Comparison of ENCODE assay signal across 8 mouse cellular contexts in the genomic region with DNA sequence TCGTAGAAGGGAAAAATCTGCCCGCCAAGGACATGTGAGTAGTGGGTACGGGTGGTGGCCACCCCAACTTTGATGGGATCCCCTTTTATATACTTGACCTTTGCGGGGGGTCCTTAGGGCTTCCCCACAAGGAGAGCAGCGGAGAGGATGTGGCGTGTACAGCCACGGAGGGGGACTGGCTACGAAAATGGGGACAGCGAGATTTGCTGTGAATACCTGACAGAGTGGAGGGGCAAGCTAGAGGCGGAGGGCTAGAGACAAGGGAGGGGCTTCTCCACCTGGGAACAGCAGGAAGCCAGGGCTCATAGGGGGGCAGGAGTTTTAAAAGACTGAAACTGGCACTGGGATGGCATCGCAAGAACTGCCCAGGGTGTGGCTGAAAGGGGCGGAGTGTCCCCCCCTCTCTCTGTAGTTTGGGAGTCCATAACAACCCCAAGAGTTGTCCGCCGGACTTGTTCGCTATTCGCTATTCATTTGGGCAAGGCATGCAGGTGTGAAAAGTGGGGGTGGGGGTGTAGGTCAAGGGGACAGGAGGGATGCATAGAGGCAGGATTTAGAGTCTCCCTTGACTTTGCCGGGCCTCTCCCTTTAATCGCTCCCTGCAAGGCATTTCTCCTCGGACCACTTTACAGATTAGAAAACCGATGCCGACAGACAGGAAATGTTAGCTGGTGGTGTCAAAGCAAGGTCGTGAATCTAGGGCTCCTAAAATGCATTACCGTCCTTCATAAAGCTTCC. TPM values are rescaled to one million over a fixed set of nuclear protein-coding genes. Genes with fewer than 3 reads are reported as not detected.
A peak's percentile ranks its signal among the peaks of the same experiment; 100 is the strongest.
DNase-seq lines count a peak whose midpoint lies in the region; ATAC-seq and TF ChIP-seq lines count a peak whose summit lies in the region.

No protein-coding gene starts in this region.

- TF ChIP-seq EP300 in heart, adult 2 months (IDR thresholded peaks at IDR 0.05; ENCODE audit: insufficient read depth, low read depth, low read length) = no peak

- whole genome bisulfite sequencing in heart, adult 2 months = 4% methylated on average over 23 of the region's 23 CpGs
- WGBS in hindbrain, embryonic 16.5 days = 2% methylated on average over 23 of the region's 23 CpGs
- WGBS in midbrain, embryonic 11.5 days = 1% methylated on average over 23 of the region's 23 CpGs

- no peak for TF ChIP-seq CTCF in heart, adult 2 months (IDR thresholded peaks at IDR 0.05)
- no peak for TF ChIP-seq CTCF in C2C12 (IDR thresholded peaks at IDR 0.05; ENCODE audit: control insufficient read depth, insufficient read depth, insufficient read length)

- DNase-seq in heart, adult 2 months = peak; percentile 31 to 46
- no peak for DNase-seq in heart, postnatal 10 days
- peak; percentile 32 for DNase-seq in brain, adult 2 months (ENCODE audit: low read depth, low spot score)
- DNase-seq in midbrain, embryonic 11.5 days (ENCODE audit: low spot score, missing footprints) = peak; percentile 86
- no peak for DNase-seq in layer of hippocampus, adult 18-20 months (ENCODE audit: low spot score in 2 of 2)
- no peak for DNase-seq in right cerebral cortex, postnatal 25 days

- TF ChIP-seq POLR2A in heart, adult 2 months (IDR thresholded peaks at IDR 0.05; ENCODE audit: insufficient read depth, low read depth, low read length) = no peak

- peak overlapping the region; percentile 81 for H3K9ac ChIP-seq in heart, adult 2 months (ENCODE audit: low read depth, low read length)
- peak overlapping the region; percentile 77 for H3K9ac ChIP-seq in hindbrain, embryonic 16.5 days (ENCODE audit: low read depth, low read length)
- H3K9ac ChIP-seq in midbrain, embryonic 11.5 days (ENCODE audit: low read length) = peak overlapping the region; percentile 54

- peak overlapping the region; percentile 81 for H3ac ChIP-seq in C2C12 (ENCODE audit: control insufficient read depth, insufficient read length, low read depth)

- H3K36me3 ChIP-seq in heart, adult 2 months (ENCODE audit: control insufficient read depth, insufficient read depth, low read length) = no peaks in the 10 kb centered on the region
- peaks cover 6% of the 10 kb centered on the region for H3K36me3 ChIP-seq in C2C12 (ENCODE audit: control insufficient read depth, insufficient read depth)
- H3K36me3 ChIP-seq in hindbrain, embryonic 16.5 days (ENCODE audit: control insufficient read depth, insufficient read depth, low read length) = no peaks in the 10 kb centered on the region
- H3K36me3 ChIP-seq in midbrain, embryonic 11.5 days (ENCODE audit: control insufficient read depth, insufficient read depth, low read length) = no peaks in the 10 kb centered on the region

- ATAC-seq in hindbrain, embryonic 16.5 days = peak; percentile 48
- ATAC-seq in midbrain, embryonic 11.5 days (ENCODE audit: low FRiP score) = peak; percentile 40

- peak overlapping the region; percentile 89 for H3K4me3 ChIP-seq in heart, adult 2 months
- H3K4me3 ChIP-seq in C2C12 (ENCODE audit: insufficient read depth, poor library complexity, severe bottlenecking) = peak overlapping the region; percentile 76
- peak overlapping the region; percentile 74 for H3K4me3 ChIP-seq in hindbrain, embryonic 16.5 days (ENCODE audit: low read length)
- H3K4me3 ChIP-seq in midbrain, embryonic 11.5 days (ENCODE audit: low read depth, low read length) = peak overlapping the region; percentile 49

- peak overlapping the region; percentile 60 for H3K27ac ChIP-seq in heart, adult 2 months
- H3K27ac ChIP-seq in hindbrain, embryonic 16.5 days (ENCODE audit: low read depth, low read length) = peak overlapping the region; percentile 56; the same call in 1 of the 2 replicates
- no peak overlapping the region for H3K27ac ChIP-seq in midbrain, embryonic 11.5 days (ENCODE audit: low read depth, low read length)

- H3K79me2 ChIP-seq in heart, adult 2 months (replicated peaks; ENCODE audit: control insufficient read depth, insufficient read depth, low read length) = no peaks in the 10 kb centered on the region
- H3K79me2 ChIP-seq in C2C12 (ENCODE audit: control insufficient read depth, insufficient read depth) = peaks cover 44% of the 10 kb centered on the region

- no peaks in the 10 kb centered on the region for H3K27me3 ChIP-seq in heart, adult 2 months (ENCODE audit: control insufficient read depth, insufficient read depth, low read length)
- H3K27me3 ChIP-seq in C2C12 (ENCODE audit: control insufficient read depth, insufficient read depth, insufficient read length) = no peaks in the 10 kb centered on the region
- H3K27me3 ChIP-seq in hindbrain, embryonic 16.5 days (replicated peaks; ENCODE audit: control insufficient read depth, insufficient read depth, low read length) = no peaks in the 10 kb centered on the region
- H3K27me3 ChIP-seq in midbrain, embryonic 11.5 days (ENCODE audit: control insufficient read depth, insufficient read depth, low read length) = peaks cover 11% of the 10 kb centered on the region

- intact Hi-C loops in heart, adult 2 months (cut with DNase I) = loop anchor here (2.0 kb wide), 1 partner anchor 32 kb away; a partner anchor contains a TSS
- intact Hi-C loops in heart, postnatal 10 days (cut with DNase I) = no loop called here

- no peaks in the 10 kb centered on the region for H3K9me3 ChIP-seq in hindbrain, embryonic 16.5 days (ENCODE audit: control insufficient read depth, low read length)
- H3K9me3 ChIP-seq in midbrain, embryonic 11.5 days (ENCODE audit: control insufficient read depth, low read length) = no peaks in the 10 kb centered on the region

- peaks cover 4% of the 10 kb centered on the region for H3K4me1 ChIP-seq in heart, adult 2 months (ENCODE audit: control insufficient read depth, insufficient read depth, low read length)
- H3K4me1 ChIP-seq in hindbrain, embryonic 16.5 days (ENCODE audit: control insufficient read depth, insufficient read depth, low read depth, low read length) = peaks cover 16% of the 10 kb centered on the region
- peaks cover 16% of the 10 kb centered on the region for H3K4me1 ChIP-seq in midbrain, embryonic 11.5 days (ENCODE audit: control insufficient read depth, insufficient read depth, low read length)

- peaks cover 16% of the 10 kb centered on the region for H3K79me3 ChIP-seq in C2C12 (ENCODE audit: low read depth)

- peak overlapping the region; percentile 93 for H3K4me2 ChIP-seq in hindbrain, embryonic 16.5 days (ENCODE audit: low read length)
- peak overlapping the region; percentile 84 for H3K4me2 ChIP-seq in midbrain, embryonic 11.5 days

TF ChIP-seq in C2C12, 6 proteins besides CTCF, POLR2A, EP300 and RAD21:
- TF ChIP-seq MAX (IDR thresholded peaks at IDR 0.05) (no peak), USF1 (IDR thresholded peaks at IDR 0.05; ENCODE audit: low read depth) (no peak), MYOD1 (IDR thresholded peaks at IDR 0.05; ENCODE audit: control insufficient read depth, insufficient read length, low read depth) (no peak), MYOG (IDR thresholded peaks at IDR 0.05; ENCODE audit: control insufficient read depth, extremely low read depth, insufficient read length) (no peak)

RNA-seq across cellular contexts. Expression of a gene that starts 0.6 kb away (rescaled TPM):
- total RNA-seq in heart, adult 2 months (2021) = 1 to 10 TPM; 3.8 to 4.7 TPM
- 6.0 and 8.1 TPM in 2 replicates for polyA plus RNA-seq in heart, adult 2 months (2012; rRNA removed)
- total RNA-seq in heart, postnatal 10 days (2021) = 1 to 10 TPM; 5.5 to 6.3 TPM
- 37.6 TPM for polyA plus RNA-seq in C2C12 (2012; fragmentation: generic; extraction: Trizol)
- polyA plus RNA-seq in hindbrain, embryonic 16.5 days (2015; fragmentation: Nextera tagmentation; extraction: Ambion mirVana) = 22.2 and 25.0 TPM in 2 replicates
- polyA plus RNA-seq in midbrain, embryonic 11.5 days (2014; fragmentation: Nextera tagmentation; extraction: Ambion mirVana) = 5.9 and 6.9 TPM in 2 replicates
- total RNA-seq in layer of hippocampus, adult 18-20 months (2021) = 1 to 10 TPM; 3.3 to 3.8 TPM

RNA-seq across cellular contexts. Expression of a gene that starts 30.0 kb away (rescaled TPM):
- total RNA-seq in heart, adult 2 months (2021) = not detected
- not detected in 2 replicates for polyA plus RNA-seq in heart, adult 2 months (2012; rRNA removed)
- total RNA-seq in heart, postnatal 10 days (2021) = not detected
- polyA plus RNA-seq in C2C12 (2012; fragmentation: generic; extraction: Trizol) = 0.11 TPM
- 0.25 TPM in 1 of 2 replicates, not detected in the other for polyA plus RNA-seq in hindbrain, embryonic 16.5 days (2015; fragmentation: Nextera tagmentation; extraction: Ambion mirVana)
- polyA plus RNA-seq in midbrain, embryonic 11.5 days (2014; fragmentation: Nextera tagmentation; extraction: Ambion mirVana) = 0.29 and 0.88 TPM in 2 replicates
- total RNA-seq in layer of hippocampus, adult 18-20 months (2021) = under 1 TPM in 1 of 2 experiments, not detected in 1; 0.52 TPM

RNA-seq across cellular contexts. Expression of a gene that starts 32.1 kb away (rescaled TPM):
- total RNA-seq in heart, adult 2 months (2021) = 10 to 100 TPM; 63.5 to 89.3 TPM
- polyA plus RNA-seq in heart, adult 2 months (2012; rRNA removed) = 66.9 and 70.9 TPM in 2 replicates
- total RNA-seq in heart, postnatal 10 days (2021) = 10 to 100 TPM; 63.9 to 80.0 TPM
- 206 TPM for polyA plus RNA-seq in C2C12 (2012; fragmentation: generic; extraction: Trizol)
- polyA plus RNA-seq in hindbrain, embryonic 16.5 days (2015; fragmentation: Nextera tagmentation; extraction: Ambion mirVana) = 198 and 210 TPM in 2 replicates
- 257 and 265 TPM in 2 replicates for polyA plus RNA-seq in midbrain, embryonic 11.5 days (2014; fragmentation: Nextera tagmentation; extraction: Ambion mirVana)
- 10 to 100 TPM; 77.4 to 79.3 TPM for total RNA-seq in layer of hippocampus, adult 18-20 months (2021)

RNA-seq across cellular contexts. Expression of a gene that starts 46.0 kb away (rescaled TPM):
- 10 to 100 TPM; 16.7 to 18.6 TPM for total RNA-seq in heart, adult 2 months (2021)
- 25.8 and 30.5 TPM in 2 replicates for polyA plus RNA-seq in heart, adult 2 months (2012; rRNA removed)
- 10 to 100 TPM; 18.0 to 32.2 TPM for total RNA-seq in heart, postnatal 10 days (2021)
- polyA plus RNA-seq in C2C12 (2012; fragmentation: generic; extraction: Trizol) = 0.01 TPM
- polyA plus RNA-seq in hindbrain, embryonic 16.5 days (2015; fragmentation: Nextera tagmentation; extraction: Ambion mirVana) = 0.04 TPM in 1 of 2 replicates, not detected in the other
- not detected in 2 replicates for polyA plus RNA-seq in midbrain, embryonic 11.5 days (2014; fragmentation: Nextera tagmentation; extraction: Ambion mirVana)
- not detected for total RNA-seq in layer of hippocampus, adult 18-20 months (2021)

RNA-seq across cellular contexts. Expression of a gene that starts 51.6 kb away (rescaled TPM):
- total RNA-seq in heart, adult 2 months (2021) = 1 to 10 TPM; 5.4 to 5.5 TPM
- polyA plus RNA-seq in heart, adult 2 months (2012; rRNA removed) = 11.5 and 12.3 TPM in 2 replicates
- total RNA-seq in heart, postnatal 10 days (2021) = 1 to 10 TPM; 7.0 to 7.7 TPM
- polyA plus RNA-seq in C2C12 (2012; fragmentation: generic; extraction: Trizol) = 52.1 TPM
- 25.2 and 26.3 TPM in 2 replicates for polyA plus RNA-seq in hindbrain, embryonic 16.5 days (2015; fragmentation: Nextera tagmentation; extraction: Ambion mirVana)
- 36.0 and 40.9 TPM in 2 replicates for polyA plus RNA-seq in midbrain, embryonic 11.5 days (2014; fragmentation: Nextera tagmentation; extraction: Ambion mirVana)
- total RNA-seq in layer of hippocampus, adult 18-20 months (2021) = 10 to 100 TPM; 14.6 to 14.9 TPM

Comparison
In these comparisons a context has a peak if more than half of its experiments do, and no peak if none do; other contexts are left out.
1. DNase-seq: peak in heart, adult 2 months (2 of 2), brain, adult 2 months (single experiment) and midbrain, embryonic 11.5 days (single experiment); none in heart, postnatal 10 days (0 of 2), layer of hippocampus, adult 18-20 months (0 of 2) and right cerebral cortex, postnatal 25 days (single experiment).
2. Peak in every context shown above with its lines, with median percentiles within 50 percentile points of each other: H3K4me3 ChIP-seq and H3K9ac ChIP-seq.